Mouse (Mus musculus) liver, embryonic 11.5 days (tissue): Measurements from ENCODE around the gene Foxi1. TPM values are rescaled to one million over a fixed set of nuclear protein-coding genes. Genes with fewer than 3 reads are reported as not detected.

ENCODE experiments used
- ATAC-seq: fragments of 200-750 bp; cut with Nextera tagmentation; replicated peaks from 2 replicates; pipeline ENCODE4 v1.8.0; 2017; ENCODE audit warnings: moderate number of reproducible peaks, mild to moderate bottlenecking, moderate TSS enrichment, moderate library complexity; ENCODE audit not compliant: low FRiP score
- DNase-seq: peaks from one replicate; pipeline ENCODE4 v3.0.0-alpha.2; 2017; ENCODE audit warnings: low spot score
- H3K27ac ChIP-seq: fragments of 300-500 bp; sonication (generic); 2 replicates; pipeline ENCODE4 v1.5.1; 2014; ENCODE audit warnings: mild to moderate bottlenecking, low read depth, low read length, control low read depth
- H3K27me3 ChIP-seq: fragments of 300-500 bp; sonication (generic); replicated peaks from 2 replicates; pipeline ENCODE4 v1.6.1; 2014; ENCODE audit warnings: low read length, mixed read lengths; ENCODE audit not compliant: control insufficient read depth, insufficient read depth
- H3K36me3 ChIP-seq: fragments of 300-500 bp; sonication (generic); 2 replicates; pipeline ENCODE4 v1.6.1; 2014; ENCODE audit warnings: mild to moderate bottlenecking, low read length, moderate library complexity, mixed read lengths; ENCODE audit not compliant: control insufficient read depth, insufficient read depth
- H3K4me1 ChIP-seq: fragments of 300-500 bp; sonication (generic); replicated peaks from 2 replicates; pipeline ENCODE4 v1.6.1; 2014; ENCODE audit warnings: low read length, mixed read lengths; ENCODE audit not compliant: control insufficient read depth, insufficient read depth
- H3K4me2 ChIP-seq: fragments of 300-500 bp; sonication (generic); 2 replicates; pipeline ENCODE4 v1.6.1; 2014; ENCODE audit warnings: mild to moderate bottlenecking, control low read depth, moderate library complexity
- H3K4me3 ChIP-seq: fragments of 300-500 bp; sonication (generic); 2 replicates; pipeline ENCODE4 v1.5.1; 2014; ENCODE audit warnings: low read depth, low read length, control low read depth
- H3K9ac ChIP-seq: fragments of 300-500 bp; sonication (generic); 2 replicates; pipeline ENCODE4 v1.6.1; 2014; ENCODE audit warnings: low read depth, low read length, control low read depth
- H3K9me3 ChIP-seq: fragments of 300-500 bp; sonication (generic); 2 replicates; pipeline ENCODE4 v1.6.1; 2016; ENCODE audit warnings: low read length, inconsistent platforms, mixed read lengths; ENCODE audit not compliant: control insufficient read depth
- WGBS: fragments of 180-500 bp; shearing (Covaris S2); extraction: QIAGEN DNeasy Blood & Tissue Kit; methylation state at CpG from one replicate; pipeline ENCODE4 v1.1.7; 2014; 5-methylcytosine and 5-hydroxymethylcytosine counted together
- polyA plus RNA-seq: library from polyadenylated mRNA; unstranded; fragments of >200 nt; fragmentation: Nextera tagmentation; extraction: Ambion mirVana; gene quantifications from 2 replicates; pipeline ENCODE4 v1.2.1, GENCODE M21; 2014

Gene Foxi1
- polyA plus RNA-seq, 1 experiment from 2014 or later = not detected

DNA sequence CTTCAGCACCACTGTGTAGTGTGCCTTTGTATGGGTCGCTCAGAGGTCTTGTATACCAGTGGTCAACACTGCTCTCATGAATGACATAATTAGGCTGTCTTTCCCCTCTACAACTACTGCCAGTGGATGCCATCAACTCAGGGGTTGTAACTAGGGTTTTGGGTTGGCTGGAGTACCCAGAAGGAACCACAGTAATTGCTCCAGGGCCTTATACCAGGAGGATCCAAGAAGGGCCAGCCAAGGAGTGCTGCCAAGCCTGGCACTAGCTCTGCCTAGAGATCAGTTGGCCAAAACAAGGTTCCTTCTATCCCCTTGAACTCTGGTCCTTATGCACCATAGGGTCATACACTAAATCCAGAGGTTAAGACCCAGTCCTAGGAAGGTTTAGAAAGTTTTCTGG is 31.5 kb downstream of the Foxi1 start:
- DNase-seq (no peak), ATAC-seq (no peak)
- H3K9me3 ChIP-seq = no peaks in the 10 kb centered on the region
- no peaks in the 10 kb centered on the region for H3K36me3 ChIP-seq
- H3K27ac ChIP-seq = no peak overlapping the region
- H3K4me3 ChIP-seq = no peak overlapping the region
- H3K27me3 ChIP-seq = no peaks in the 10 kb centered on the region
- no peak overlapping the region for H3K9ac ChIP-seq
- no peaks in the 10 kb centered on the region for H3K4me1 ChIP-seq
- WGBS = 84% methylated on average over 1 of the region's 1 CpGs
- H3K4me2 ChIP-seq = no peak overlapping the region

DNA sequence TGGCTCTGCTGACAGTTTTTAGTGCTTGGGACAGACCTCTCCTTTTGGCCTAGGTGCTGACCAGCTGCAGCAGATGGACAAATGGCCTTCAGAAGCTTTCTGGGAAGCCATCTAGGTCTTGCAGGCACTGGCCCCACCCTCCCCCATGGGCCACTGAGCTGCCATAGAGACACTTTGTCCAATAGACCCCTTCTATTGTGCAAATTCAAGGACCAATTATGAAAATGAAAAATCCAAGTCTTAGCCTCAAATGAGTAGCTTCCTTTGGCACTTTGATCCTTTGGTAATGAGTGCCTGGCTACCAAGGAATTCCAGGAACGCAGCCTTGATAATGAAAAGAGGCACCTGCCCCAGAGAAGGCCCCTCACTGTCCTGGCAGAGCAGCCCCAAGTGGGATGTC is 36.7 kb downstream of the Foxi1 start:
- no peaks in the 10 kb centered on the region for H3K4me1 ChIP-seq
- WGBS = 85% methylated on average over 1 of the region's 1 CpGs
- H3K27ac ChIP-seq = no peak overlapping the region
- H3K4me3 ChIP-seq = no peak overlapping the region
- H3K27me3 ChIP-seq = no peaks in the 10 kb centered on the region
- H3K9ac ChIP-seq = no peak overlapping the region
- DNase-seq (no peak), ATAC-seq (no peak)
- H3K9me3 ChIP-seq = no peaks in the 10 kb centered on the region
- H3K4me2 ChIP-seq = no peak overlapping the region
- no peaks in the 10 kb centered on the region for H3K36me3 ChIP-seq

DNA sequence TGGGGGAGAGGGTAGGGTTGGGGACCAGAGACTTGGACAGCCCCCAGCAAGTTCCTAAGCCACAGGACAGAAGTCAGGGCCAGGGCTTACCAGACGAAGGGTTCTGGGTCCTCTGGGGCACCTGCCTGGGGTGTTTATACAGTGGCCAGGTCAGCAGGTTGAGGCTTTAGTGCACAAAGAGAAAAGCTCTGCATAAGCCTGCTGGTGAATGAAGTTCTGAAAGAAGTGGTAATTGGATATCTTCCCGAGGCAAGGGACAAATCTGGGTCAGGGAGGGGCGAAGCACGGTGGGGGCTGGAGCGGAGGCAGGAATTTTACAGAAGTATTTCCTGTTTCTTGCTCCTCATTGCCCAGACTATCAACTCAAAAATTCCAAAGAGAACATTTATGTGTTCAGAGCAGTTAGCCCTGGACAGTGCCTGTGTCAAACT is 38.4 kb downstream of the Foxi1 start:
- Histone ChIP-seq H3K4me1 (no peaks in the 10 kb centered on the region), H3K4me2 (no peak overlapping the region), H3K27ac (no peak overlapping the region), H3K36me3 (no peaks in the 10 kb centered on the region), H3K9me3 (no peaks in the 10 kb centered on the region), H3K9ac (no peak overlapping the region), H3K27me3 (no peaks in the 10 kb centered on the region), H3K4me3 (no peak overlapping the region)
- DNase-seq = no peak
- WGBS = 53% methylated on average over 5 of the region's 5 CpGs
- no peak for ATAC-seq

DNA sequence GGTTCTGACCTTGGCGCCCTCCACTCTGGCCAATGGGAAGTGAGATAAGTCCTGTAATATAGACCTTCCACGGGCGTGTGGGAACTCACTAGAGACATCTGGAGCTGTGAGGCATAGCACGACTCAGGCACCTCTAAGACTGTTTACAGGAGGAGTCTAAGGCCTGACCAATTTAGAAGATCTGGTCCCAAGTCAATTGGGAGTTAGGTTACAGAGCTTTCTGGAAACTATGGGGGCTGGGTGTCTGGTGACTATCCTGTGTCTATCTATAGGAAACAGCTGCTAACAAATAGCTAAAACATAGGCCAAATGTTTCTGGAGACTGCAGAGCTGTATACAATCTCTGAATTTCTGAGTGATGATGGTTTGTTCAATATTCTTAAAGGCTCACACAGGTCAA is 41.5 kb downstream of the Foxi1 start:
- H3K4me1 ChIP-seq = no peaks in the 10 kb centered on the region
- no peak for ATAC-seq
- H3K27ac ChIP-seq = no peak overlapping the region
- no peaks in the 10 kb centered on the region for H3K9me3 ChIP-seq
- H3K27me3 ChIP-seq = no peaks in the 10 kb centered on the region
- DNase-seq = no peak
- H3K36me3 ChIP-seq = no peaks in the 10 kb centered on the region
- H3K4me2 ChIP-seq = no peak overlapping the region
- WGBS = 64% methylated on average over 4 of the region's 4 CpGs
- no peak overlapping the region for H3K9ac ChIP-seq
- no peak overlapping the region for H3K4me3 ChIP-seq

DNA sequence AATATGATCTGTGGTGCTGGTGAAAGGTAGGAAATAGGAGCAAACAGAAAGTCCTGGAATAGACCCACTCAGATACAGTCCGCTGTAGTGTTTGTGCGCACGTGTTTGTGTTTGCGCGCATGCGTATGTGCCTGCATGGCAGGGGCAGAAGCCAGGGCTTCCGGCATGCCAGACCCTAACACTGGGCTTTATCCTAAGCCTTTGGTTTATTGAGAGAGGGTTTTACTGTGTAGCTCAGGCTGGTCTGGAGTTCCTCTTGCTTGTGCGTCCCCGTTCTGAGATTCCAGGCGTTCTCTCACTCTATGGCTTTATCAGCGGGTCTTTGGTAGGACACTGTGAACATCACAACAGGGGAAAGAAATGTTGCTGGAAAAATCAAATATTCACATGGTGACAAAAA is 42.6 kb downstream of the Foxi1 start:
- WGBS = 92% methylated on average over 11 of the region's 11 CpGs
- DNase-seq = no peak
- Histone ChIP-seq H3K36me3 (no peaks in the 10 kb centered on the region), H3K4me2 (no peak overlapping the region), H3K9ac (no peak overlapping the region), H3K4me1 (no peaks in the 10 kb centered on the region), H3K27me3 (no peaks in the 10 kb centered on the region), H3K4me3 (no peak overlapping the region), H3K9me3 (no peaks in the 10 kb centered on the region), H3K27ac (no peak overlapping the region)
- no peak for ATAC-seq

DNA sequence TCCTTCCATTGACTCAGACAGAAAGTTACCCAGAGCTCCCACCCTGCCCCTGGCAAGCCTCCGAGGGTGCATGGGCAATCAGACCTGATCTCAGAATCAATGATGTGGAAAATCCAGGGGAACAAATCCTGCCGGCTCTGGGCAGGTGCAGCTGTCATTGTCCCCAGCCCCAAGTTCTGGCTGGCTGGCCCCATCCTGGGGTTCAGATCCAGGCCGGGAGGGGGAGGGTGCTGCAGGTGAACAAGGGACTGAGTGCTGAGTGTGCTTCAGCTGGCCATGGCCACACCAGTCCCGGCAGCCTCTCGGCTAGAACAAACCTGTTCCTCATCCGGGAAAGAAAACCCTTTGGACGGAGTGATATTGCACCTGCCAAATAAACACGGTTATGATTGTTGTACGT is 49.0 kb downstream of the Foxi1 start:
- no peak overlapping the region for H3K4me2 ChIP-seq
- no peak for ATAC-seq
- no peak overlapping the region for H3K27ac ChIP-seq
- no peaks in the 10 kb centered on the region for H3K4me1 ChIP-seq
- H3K9me3 ChIP-seq = no peaks in the 10 kb centered on the region
- DNase-seq = no peak
- no peaks in the 10 kb centered on the region for H3K27me3 ChIP-seq
- H3K9ac ChIP-seq = no peak overlapping the region
- WGBS = 81% methylated on average over 9 of the region's 9 CpGs
- no peaks in the 10 kb centered on the region for H3K36me3 ChIP-seq
- H3K4me3 ChIP-seq = no peak overlapping the region

DNA sequence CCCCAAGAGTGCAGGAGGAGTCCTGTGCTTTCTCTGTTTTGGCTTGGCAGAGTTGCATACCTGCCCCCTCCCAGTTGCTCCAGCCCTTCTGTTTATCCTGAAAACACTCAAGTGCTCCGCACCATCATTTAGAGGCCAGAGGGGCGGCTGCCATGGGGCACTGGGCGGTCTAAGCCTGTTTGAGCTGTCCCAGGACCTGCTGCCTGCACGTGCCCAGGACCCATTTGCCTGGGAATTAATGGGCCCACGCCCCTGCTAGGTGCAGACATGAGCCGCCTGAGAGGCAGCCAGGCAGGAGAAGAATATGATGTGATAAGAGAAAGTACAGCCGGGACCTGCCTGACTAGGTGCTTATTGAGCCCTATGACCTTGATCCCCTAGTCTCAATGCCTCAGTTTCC is 52.7 kb downstream of the Foxi1 start:
- ATAC-seq (no peak), DNase-seq (no peak)
- 67% methylated on average over 7 of the region's 7 CpGs for WGBS
- no peak overlapping the region for H3K27ac ChIP-seq
- H3K9ac ChIP-seq = no peak overlapping the region
- no peak overlapping the region for H3K4me3 ChIP-seq
- H3K27me3 ChIP-seq = no peaks in the 10 kb centered on the region
- H3K4me1 ChIP-seq = no peaks in the 10 kb centered on the region
- H3K9me3 ChIP-seq = no peaks in the 10 kb centered on the region
- no peak overlapping the region for H3K4me2 ChIP-seq
- no peaks in the 10 kb centered on the region for H3K36me3 ChIP-seq

Other genes starting within 250 kb of the Foxi1 start
- gene Kcnmb1, start 245.1 kb downstream of the Foxi1 start, polyA plus RNA-seq = 0.14 and 0.25 TPM in 2 replicates
- 1.2 and 2.0 TPM in 2 replicates for gene Kcnip1, start 214.9 kb downstream of the Foxi1 start, polyA plus RNA-seq
- 13.3 and 16.0 TPM in 2 replicates for gene Lcp2, start 161.2 kb downstream of the Foxi1 start, polyA plus RNA-seq
- not detected in 2 replicates for gene 4930469K13Rik, start 109.5 kb downstream of the Foxi1 start, polyA plus RNA-seq
- gene Fam196b, start 106.7 kb upstream of the Foxi1 start, polyA plus RNA-seq = 0.25 and 0.27 TPM in 2 replicates